Mouse (Mus musculus) CH12.LX (cell line): ENCODE measurements at regions not wholly inside any gene's neighbourhood (a gene's known extent, or its start where the extent isn't known, plus 50 kb on each side); places are given as distances from the start of the nearest gene placed in this dataset.
A peak's percentile ranks its signal among the peaks of the same experiment; 100 is the strongest.

ENCODE experiments used
- CTCF ChIP-seq, 2 experiments: IDR thresholded peaks in 1 of 2; conservative IDR thresholded peaks in 1 of 2; 2 replicates each; pipeline ENCODE4 v1.5.1; 2011 to 2012; ENCODE audit warnings: low read depth in 2 of 2, low read length in 2 of 2, improper control_type of control experiment in 1 of 2, inconsistent platforms in 1 of 2, mild to moderate bottlenecking in 1 of 2, moderate library complexity in 1 of 2
- EP300 ChIP-seq: IDR thresholded peaks from 2 replicates; pipeline ENCODE4 v1.6.1; 2011; ENCODE audit warnings: low read length, improper control_type of control experiment
- GABPA ChIP-seq: IDR thresholded peaks from 2 replicates; pipeline ENCODE4 v1.6.1; 2012; ENCODE audit warnings: low read depth, low read length, improper control_type of control experiment, inconsistent platforms; ENCODE audit not compliant: insufficient replicate concordance
- IRF4 ChIP-seq: IDR thresholded peaks from 2 replicates; pipeline ENCODE4 v1.6.1; 2014; ENCODE audit warnings: low read depth, mild to moderate bottlenecking, inconsistent platforms, low read length, improper control_type of control experiment
- JUN ChIP-seq: IDR thresholded peaks from 2 replicates; pipeline ENCODE4 v1.6.1; 2011; ENCODE audit warnings: low read depth, mild to moderate bottlenecking, low read length, improper control_type of control experiment, moderate library complexity; ENCODE audit not compliant: insufficient read depth
- MAX ChIP-seq: IDR thresholded peaks from 2 replicates; pipeline ENCODE4 v1.6.1; 2011; ENCODE audit warnings: low read length, improper control_type of control experiment
- PAX5 ChIP-seq: IDR thresholded peaks from 2 replicates; pipeline ENCODE4 v1.6.1; 2012; ENCODE audit warnings: low read length, inconsistent platforms, mixed read lengths
- POLR2A ChIP-seq: IDR thresholded peaks from 2 replicates; pipeline ENCODE4 v1.6.1; 2011; ENCODE audit warnings: low read depth, mild to moderate bottlenecking, improper control_type of control experiment, low read length
- POLR2AphosphoS2 ChIP-seq: IDR thresholded peaks from 2 replicates; pipeline ENCODE4 v1.6.1; 2011; ENCODE audit warnings: low read depth, low read length, improper control_type of control experiment
- RAD21 ChIP-seq: IDR thresholded peaks from 2 replicates; pipeline ENCODE4 v1.6.1; 2011; ENCODE audit warnings: low read depth, mild to moderate bottlenecking, low read length, improper control_type of control experiment, moderate library complexity
- SMC3 ChIP-seq: IDR thresholded peaks from 2 replicates; pipeline ENCODE4 v1.6.1; 2011; ENCODE audit warnings: low read depth, low read length, improper control_type of control experiment
- TBP ChIP-seq: conservative IDR thresholded peaks from 2 replicates; pipeline ENCODE4 v1.6.1; 2011; ENCODE audit warnings: low read depth, low read length, improper control_type of control experiment
- TCF12 ChIP-seq: IDR thresholded peaks from 2 replicates; pipeline ENCODE4 v1.6.1; 2014; ENCODE audit warnings: low read depth, mild to moderate bottlenecking, inconsistent platforms, low read length, improper control_type of control experiment

DNA sequence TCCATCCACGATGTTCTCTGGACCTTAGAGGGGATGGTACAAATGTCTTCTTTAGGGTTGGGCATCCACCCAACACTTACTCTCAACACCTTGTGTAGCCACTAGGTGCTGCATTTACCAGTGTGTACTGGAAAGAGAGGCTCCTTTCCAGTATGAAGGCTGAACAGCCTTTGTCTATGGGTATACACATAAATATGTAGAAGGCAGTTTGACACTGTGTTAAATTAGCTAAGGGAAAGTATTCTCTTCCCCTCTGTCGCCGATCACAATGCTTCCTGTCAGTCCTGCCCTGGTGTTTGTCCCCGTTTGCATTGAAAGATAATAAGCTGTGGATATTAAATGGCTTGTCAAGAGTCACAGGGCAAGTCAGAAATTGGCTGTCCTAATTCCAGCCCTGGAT lies 104.0 kb upstream of the Ddit4l start:
- TF ChIP-seq CTCF (conservative IDR thresholded peaks at IDR 0.05 in 1 of 2, IDR thresholded peaks at IDR 0.05 in 1 of 2; ENCODE audit: low read depth in 2 of 2, low read length in 2 of 2) (peak in 1 of 2 experiments; percentile 35; a peak in 1 of 4 replicates), TBP (no peak), PAX5 (no peak), POLR2A (no peak), GABPA (no peak), EP300 (no peak), RAD21 (peak; percentile 39), TCF12 (no peak), IRF4 (no peak), SMC3 (peak; percentile 50), POLR2AphosphoS2 (no peak), MAX (no peak), JUN (no peak)
